Mouse (Mus musculus) kidney, postnatal 4 days (tissue): Measurements from ENCODE around the gene Rcl1.

Experiments
- DNase-seq, 2 experiments: peaks; one replicate each; pipeline ENCODE4 v3.0.0; 2021; ENCODE audit warnings: mixed read lengths in 2 of 2

Rcl1 gene

GRCm38 (mm10) chr19:29100874-29101542 lies at the start of gene Rcl1:
Gene Rcl1 (plus strand): TSS chr19:29101375.
- DNase-seq = peak; percentile 94 to 97

DNA sequence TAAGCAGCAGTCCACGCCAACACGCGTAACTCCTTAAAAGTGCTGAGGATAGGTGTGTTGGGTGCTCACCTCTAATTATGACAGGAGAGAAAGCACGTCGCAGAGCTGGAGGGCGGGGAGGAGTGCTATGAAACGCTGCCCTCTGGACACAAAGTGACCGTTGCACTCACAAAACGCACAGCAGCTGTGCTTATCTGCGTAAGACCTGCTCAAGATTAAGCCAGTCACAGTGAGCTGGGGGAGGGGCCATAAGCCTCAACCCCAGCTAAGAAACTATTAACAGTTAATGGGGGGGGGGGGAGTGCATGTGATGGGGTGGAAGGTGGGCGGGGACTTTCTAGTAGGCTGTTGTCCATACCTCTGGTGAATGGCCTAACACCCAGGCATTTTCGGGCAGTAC lies 48.4 kb upstream of the Rcl1 start:
- no peak for DNase-seq

GRCm38 (mm10) chr19:29054594-29054993 lies 46.6 kb upstream of the Rcl1 start:
- DNase-seq = no peak

DNA sequence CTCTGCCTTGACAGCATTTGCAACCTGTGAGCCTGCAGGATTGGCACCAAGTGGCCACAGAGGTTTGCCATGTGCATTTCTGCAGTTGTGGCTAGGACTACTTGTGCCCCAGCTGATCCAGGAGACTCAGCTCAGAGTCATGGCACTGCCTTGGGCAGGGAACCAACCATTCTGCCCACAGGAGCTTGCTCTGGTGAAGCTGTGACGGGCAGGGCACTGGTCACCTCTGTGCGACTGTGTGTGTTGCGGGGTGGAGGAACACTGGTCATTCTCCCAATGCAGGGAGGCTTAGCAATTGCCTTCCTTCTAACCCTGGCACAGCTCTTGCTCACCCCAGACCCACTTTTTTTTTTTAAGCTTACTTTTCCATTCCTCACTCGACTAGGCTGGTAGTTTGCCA lies 45.7 kb upstream of the Rcl1 start:
- DNase-seq = no peak

DNA sequence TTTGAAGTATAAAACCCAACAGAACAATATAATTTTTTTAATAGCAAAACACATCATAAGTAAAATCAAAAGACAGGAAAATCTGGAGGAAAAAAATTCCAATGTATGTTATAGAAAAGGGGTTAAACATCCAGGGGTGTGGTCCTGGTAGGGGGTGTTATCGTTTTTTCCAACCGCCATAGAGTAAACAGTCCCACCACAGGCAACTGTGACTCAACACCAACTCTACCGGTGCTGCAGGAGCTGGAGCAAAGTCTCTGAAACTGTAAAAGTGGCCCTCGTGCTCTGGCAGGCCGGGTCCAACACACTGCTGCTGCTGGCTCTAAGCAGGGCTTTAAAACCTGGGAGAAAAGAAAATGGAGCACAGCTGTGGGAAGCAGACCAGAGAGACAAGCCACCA lies 42.4 kb upstream of the Rcl1 start:
- DNase-seq = no peak

DNA sequence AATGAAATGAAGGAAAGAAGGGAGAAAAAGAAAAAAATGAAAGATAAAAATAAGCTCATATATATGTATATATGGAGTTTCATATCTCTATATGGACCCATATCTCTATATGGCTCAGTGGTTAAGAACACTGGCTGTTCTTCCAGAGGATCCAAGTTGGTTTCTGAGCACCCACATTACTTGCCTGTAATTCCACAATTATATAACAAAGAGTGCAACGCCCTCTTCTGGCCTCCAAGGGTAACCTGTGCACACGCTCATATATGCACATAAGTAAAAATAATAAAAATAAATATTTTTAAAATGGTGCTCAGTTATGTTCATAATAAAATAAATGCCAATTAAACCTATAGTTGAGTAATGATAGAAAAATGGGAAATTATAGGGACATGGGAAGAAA lies 41.5 kb upstream of the Rcl1 start:
- no peak for DNase-seq

DNA sequence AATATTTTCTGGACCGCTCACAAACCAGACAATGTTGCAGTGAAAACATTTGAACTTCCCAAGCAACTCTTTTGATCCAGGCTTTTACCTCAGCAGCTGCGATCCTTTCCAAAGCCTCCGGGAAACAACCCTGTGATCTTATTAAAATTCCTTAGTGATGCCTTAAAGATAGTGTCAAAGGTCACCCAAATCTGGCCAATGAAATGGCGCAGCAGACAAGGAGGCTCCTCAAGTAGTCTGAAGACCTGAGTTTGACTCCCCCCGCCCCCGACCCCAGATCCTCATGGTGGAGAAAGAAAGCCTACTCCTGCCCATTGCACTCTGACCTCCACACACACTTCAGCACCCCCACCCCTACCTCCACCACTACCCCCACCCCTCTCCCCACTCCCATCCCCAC lies 40.9 kb upstream of the Rcl1 start:
- no peak for DNase-seq

DNA sequence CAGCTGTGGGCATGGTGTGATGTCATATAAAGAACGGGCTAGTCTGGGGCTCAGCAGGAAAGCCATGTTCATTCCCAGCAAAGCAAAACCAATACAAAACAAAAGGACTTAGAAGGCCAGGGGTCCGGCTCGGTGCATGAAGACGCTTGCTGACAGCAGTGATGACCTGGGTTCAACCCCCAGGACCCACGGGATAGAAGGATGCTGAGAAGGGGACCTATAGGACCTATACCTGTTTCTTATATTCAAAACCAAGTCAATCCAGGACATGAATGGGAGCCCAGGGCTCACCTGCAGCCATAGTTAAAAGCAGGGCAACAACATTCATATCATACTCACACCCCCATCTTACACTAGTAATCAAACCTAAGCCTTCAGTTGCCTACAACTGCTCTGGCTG lies 38.2 kb upstream of the Rcl1 start:
- DNase-seq = no peak

DNA sequence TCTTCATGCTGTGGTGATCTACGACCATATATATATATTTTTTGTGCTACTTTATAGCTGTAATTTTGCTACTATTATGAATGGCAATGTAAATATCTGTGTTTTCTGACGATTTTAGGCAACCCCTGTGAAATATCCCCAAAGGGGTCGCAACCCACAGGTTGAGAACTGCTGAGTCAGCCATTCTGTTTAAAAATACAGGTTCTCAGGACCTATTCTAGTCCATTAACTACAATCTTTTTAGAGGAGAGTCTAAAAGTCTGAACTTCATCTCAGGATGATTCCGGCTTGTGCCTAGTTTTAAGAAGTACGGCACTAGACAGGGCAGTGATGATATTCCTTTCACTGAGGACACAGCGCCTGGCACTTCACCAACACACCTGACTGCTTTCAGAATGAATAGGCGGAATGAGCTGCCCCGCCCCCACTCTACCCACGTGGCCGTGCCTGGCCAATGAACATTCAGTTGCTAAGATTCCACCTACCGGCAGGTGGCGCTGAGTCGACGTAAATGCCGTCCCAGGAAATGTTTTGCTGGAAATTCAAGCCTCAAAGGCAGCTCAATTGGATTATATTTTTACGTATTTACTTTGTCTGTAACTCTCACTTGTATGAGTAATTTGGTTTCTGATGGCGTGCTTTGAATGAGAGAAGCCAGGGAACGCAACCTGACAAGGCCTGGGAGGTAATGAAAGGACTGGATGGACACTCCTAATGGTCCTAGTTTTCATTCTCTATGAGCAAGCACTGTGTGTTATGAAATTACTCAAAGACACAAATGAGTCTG lies 37.4 kb upstream of the Rcl1 start:
- peak; percentile 96 to 97 for DNase-seq

DNA sequence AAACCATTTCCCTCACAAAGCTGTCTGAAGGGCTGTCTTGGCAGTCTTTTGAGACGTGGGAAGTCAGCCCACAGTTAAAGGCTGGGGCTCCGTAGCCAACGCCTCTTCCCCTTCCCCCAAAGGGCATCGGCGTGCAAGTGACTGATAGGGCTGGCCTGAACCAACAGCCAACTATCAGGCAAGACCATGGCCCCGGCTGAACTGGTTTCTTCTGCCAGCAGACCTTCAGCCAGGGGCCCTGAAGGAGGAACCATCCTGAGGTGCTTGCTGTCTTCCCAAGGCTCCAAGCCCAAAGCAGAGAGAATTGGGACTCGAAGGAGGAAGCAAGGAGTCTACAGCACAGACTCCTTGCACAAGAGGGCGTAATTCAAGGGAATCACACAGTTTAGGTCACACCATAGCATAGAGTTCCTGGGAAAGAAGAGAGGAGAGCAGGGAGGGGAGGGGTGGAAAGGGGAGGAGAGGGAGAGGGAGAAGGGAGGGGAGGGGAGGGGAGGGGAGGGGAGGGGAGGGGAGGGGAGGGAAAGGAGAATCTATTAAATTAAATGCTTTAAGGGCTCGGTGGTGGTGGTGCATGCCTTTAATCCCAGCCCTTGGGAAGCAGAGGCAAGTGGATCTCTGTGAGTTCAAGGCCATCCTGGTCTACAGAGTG lies 36.6 kb upstream of the Rcl1 start:
- DNase-seq = peak; percentile 18 to 27

DNA sequence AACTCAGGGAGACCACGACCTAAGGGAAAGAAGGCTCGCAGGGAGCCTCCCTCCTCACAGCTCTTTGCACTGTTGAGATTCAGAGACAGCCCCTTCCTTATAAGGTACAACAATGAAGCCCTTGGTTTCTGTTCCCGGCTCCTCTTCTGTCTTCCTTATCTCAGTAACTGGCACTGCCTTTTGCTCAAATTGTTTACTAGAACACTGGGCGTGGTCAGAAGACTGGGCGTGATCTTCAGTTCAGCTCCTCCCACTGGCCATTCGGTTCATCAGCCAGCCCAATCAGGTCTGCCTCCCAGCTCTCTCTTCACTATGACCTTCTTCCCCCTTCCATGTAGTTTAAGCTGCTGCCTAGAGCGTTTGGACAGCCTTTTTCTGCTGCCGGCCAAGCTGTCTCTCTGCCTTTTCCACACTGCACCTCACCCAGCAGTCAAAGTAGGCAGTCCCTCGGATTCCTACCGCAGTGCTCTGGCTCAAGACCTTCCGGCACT lies 34.1 kb upstream of the Rcl1 start:
- DNase-seq = peak; percentile 59 to 75

GRCm38 (mm10) chr19:29069195-29069594 lies 32.0 kb upstream of the Rcl1 start:
- DNase-seq = peak in 1 of 2 experiments; percentile 10

DNA sequence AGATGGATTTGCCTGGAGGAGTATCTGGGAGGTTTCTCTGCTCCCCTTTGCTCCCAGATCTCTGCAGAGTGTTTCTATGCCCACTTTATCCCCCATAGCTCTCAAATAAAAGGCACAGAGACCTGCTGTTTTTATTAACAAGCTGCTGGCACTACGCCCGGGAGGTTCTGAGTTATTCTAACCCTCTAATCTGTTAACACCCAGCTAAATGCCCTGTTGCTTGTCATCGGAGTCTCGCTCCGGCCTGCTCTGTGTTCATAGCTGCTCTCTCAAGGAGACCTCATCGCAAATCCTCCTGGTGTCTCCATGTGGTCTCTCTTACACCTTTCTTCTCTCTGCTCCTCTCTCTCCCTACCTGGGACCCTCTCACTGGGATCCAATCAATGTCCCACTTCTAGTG lies 26.4 kb upstream of the Rcl1 start:
- DNase-seq = peak; percentile 54

- DNase-seq = no peak
Observed at GRCm38 (mm10) chr19:29088628-29089027, 12.5 kb upstream of the Rcl1 start.

DNA sequence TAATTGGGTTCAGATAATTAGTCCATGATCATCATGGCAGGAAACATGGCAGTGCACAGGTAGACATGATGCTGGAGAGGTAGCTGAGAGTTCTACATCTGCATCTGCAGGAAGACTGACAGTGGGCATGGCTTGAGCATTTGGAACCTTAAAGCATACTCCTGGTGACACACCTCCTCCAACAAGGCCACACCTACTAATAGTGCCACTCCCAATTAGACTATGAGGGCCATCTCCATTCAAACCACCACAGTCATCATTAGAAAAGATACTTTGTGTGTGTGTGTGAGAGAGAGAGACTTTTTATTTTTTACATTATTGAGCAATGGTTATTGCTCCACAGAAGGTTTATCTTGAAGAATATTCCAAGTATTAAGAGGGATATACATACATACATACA lies 9.0 kb upstream of the Rcl1 start:
- no peak for DNase-seq

DNA sequence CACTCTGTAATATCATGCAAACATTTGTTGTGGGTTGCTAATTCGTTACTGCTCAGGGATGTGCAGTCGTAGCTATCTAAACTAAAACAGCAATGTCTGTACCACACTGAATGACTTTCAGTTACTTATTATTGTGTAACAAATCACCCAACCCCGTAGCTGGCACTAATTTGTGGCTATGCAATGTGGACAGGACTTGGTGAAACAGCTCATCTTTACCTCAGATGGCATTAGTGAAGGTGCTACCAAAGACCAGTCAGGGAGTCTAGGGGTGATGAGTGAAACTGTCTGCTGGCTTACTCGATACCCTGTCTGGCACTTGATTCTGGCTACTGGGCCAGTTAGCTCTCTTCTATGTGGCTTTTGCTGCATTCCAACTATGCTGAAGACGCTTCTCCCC lies 2.1 kb upstream of the Rcl1 start:
- DNase-seq = no peak

- DNase-seq = no peak
Observed at GRCm38 (mm10) chr19:29099596-29099995, 1.6 kb upstream of the Rcl1 start.

GRCm38 (mm10) chr19:29100261-29100660 lies 914 bp upstream of the Rcl1 start:
- DNase-seq = no peak

DNA sequence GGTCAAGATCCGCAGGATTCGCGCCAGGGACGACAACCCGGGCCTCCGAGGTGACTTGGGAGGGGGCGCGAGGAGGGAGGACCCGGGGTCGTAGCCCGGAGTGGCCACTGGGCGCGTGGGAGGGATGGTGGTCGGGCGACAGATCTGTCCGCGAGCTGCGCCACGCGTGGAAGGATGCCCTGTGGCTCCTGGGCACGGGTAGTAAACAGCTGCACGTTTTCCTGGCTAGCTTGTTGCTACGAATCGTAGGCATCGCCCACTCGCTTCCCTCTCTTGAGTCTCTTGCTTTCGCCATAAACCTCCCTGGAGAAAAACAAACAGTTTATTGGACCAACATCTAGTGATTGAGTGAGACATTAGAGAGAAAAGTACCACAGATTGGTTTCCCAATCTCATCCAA lies 416 bp downstream of the Rcl1 start:
- DNase-seq = no peak

GRCm38 (mm10) chr19:29102098-29102497 lies 923 bp downstream of the Rcl1 start:
- DNase-seq = no peak

DNA sequence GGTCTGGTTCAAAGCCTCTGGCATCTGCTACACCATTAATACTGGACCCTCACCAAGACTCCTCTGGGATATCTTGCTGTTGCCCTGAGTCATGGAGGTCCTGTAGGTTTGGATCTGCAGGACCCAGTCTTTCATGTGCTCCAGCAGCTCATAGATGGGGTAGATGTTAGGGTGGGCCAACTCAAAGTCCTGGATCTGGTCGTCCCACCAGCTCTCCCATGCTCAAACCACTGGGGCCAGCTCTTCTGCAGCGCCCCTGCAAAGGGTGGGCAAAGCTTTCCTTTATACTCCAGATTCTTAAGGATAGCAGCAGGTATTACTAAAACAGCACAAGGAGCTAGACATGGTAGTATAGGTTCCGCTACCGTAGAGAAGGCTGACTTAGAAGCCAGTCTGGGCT lies 4.6 kb downstream of the Rcl1 start:
- no peak for DNase-seq

DNA sequence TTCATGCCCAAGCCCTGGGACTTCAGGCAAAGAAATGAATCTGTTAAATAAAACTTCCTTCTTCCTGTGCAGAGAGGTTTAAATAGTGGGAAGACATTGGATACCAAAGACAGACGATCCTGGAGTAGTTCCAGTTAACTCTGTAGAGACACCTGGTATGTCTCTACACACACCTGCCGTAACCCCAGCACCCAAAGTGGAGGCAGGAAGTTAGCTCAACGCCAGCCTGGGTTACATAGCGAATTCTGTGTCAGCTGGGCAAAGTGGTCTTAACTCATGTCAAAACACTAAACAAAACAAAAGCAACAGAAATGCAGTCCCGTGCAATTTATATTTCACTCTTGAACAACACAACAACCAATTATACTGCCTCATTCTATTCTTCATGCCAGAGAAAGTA lies 5.1 kb downstream of the Rcl1 start:
- no peak for DNase-seq

DNA sequence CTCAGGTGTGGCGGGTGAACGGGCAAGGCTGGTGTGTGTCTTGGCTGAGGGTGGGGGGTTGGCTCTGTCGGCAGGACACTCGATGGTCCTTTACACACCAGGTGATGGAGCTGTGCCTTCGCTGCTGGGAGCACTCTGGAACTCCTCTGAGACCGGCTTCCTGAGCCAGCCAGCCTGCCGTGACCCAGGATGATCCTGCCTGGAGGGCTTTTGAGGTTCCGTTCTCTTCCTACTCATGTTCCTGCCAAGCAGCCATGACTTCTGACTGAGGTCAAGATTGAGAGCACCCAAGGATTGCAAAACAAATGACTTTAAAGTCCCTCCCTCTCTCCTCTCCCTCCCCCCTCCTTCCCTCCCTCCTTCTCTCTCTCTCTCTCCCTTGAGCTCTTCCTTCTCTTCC lies 11.5 kb downstream of the Rcl1 start:
- DNase-seq = peak; percentile 31 to 45
